Mouse (Mus musculus) thymus, adult 2 months (tissue): ENCODE results near the gene Lrrc8a.

Source experiments
- CTCF ChIP-seq: fragments of 200-500 bp; IDR thresholded peaks from 2 replicates; pipeline ENCODE4 v1.5.1; 2012; ENCODE audit warnings: mild to moderate bottlenecking, control low read depth, low read length, moderate library complexity, borderline replicate concordance; ENCODE audit not compliant: control insufficient read depth, poor library complexity, insufficient read depth; ENCODE audit errors: extremely low read depth
- POLR2A ChIP-seq: fragments of 200-500 bp; IDR thresholded peaks from 2 replicates; pipeline ENCODE4 v1.6.1; 2012; ENCODE audit warnings: mild to moderate bottlenecking, low read length, control low read depth, moderate library complexity; ENCODE audit not compliant: control insufficient read depth, poor library complexity, insufficient read depth; ENCODE audit errors: extremely low read depth

- no peak for TF ChIP-seq CTCF
- TF ChIP-seq POLR2A = no peak
Measured at GRCm38 (mm10) chr2:30239777-30240176, 2.3 kb downstream of the Lrrc8a start.
